Mouse (Mus musculus) liver, embryonic 14.5 days (tissue): ENCODE measurements at regions not wholly inside any gene's neighbourhood (a gene's known extent, or its start where the extent isn't known, plus 50 kb on each side); places are given as distances from the start of the nearest gene placed in this dataset.

Source experiments
- CTCF ChIP-seq: IDR thresholded peaks from 2 replicates; pipeline ENCODE4 v1.5.1; 2016; ENCODE audit warnings: antibody characterized with exemption, low read depth, control low read depth
- EP300 ChIP-seq: IDR thresholded peaks from 2 replicates; pipeline ENCODE4 v1.6.1; 2016; ENCODE audit warnings: antibody characterized with exemption, low read depth

DNA sequence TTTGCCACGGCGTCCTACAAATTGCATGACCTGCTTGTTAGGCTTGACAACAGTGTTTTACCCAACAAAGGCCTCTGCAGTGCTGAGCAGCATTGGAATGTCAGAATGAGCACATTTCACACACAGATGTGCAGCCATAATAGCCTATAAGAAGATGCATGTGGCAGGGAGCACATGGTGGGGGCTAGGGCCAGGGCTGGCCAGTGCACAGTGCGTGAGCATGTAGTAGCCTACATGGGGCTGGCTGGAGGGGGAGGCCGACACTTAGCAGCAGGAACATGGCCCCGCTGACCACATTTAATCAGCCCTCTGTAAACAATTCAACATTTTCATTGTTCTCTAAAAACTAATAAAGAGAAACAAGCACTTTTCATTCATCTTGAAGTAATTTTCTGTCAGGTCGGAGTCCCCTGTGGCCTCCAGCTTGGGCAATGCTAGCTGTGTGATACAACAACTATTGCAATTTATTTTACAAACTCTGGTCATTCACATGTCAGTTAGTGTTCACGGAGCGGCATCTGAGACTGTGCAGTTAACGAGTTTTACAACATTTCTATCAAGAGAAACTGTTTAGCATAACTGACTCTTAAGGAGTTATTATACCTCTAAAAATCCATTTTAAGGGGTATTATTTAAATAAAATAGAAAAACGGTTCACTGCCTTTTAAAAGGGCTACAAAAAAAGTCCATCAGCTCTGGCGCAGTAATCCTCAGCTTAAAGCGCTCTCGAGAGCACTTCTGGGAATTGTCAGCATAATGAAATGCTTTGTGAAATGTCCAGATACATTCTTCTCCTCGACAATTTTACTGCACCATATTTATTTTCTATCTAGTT, 246.6 kb upstream of the Nr2f1 start:
- TF ChIP-seq CTCF = no peak
- no peak for TF ChIP-seq EP300
